Mouse (Mus musculus): ENCODE results near the gene Slc25a10.

DNA sequence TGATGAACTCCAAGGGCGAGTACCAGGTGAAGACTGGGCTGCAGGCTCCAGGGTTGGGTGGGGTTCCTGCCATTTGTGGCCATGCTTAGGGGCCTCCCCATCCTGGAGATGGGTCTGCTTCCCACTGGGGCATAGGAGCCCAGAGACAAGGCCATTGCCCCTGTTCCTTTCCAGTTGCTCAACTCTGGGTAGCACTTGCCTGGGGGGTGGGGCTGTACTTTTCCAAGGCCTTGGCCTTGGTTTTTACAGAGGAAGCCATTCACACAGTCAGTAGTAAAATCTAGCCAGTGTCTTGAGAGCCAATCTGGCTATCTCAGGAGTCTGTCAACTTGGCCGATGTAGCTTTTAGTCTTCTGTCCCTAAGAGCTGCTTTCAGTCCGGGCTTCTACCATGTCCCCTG, 5.8 kb downstream of the Slc25a10 start:
- TF ChIP-seq POLR2A (IDR thresholded peaks at IDR 0.05; ENCODE audit: low read depth, low read length) (no peak), CTCF (IDR thresholded peaks at IDR 0.05; ENCODE audit: borderline replicate concordance, insufficient read depth, low read length) (no peak)
